Mouse (Mus musculus): ENCODE results near the gene Gm20388. TPM values are rescaled to one million over a fixed set of nuclear protein-coding genes. Genes with fewer than 3 reads are reported as not detected.

Gm20388 gene
- polyA plus RNA-seq, 1 experiment from 2014 or later, result 5.5 TPM

GRCm38 (mm10) chr8:122459990-122460389 is 2549.3 kb downstream of the Gm20388 start:
- H3K36me3 ChIP-seq, result no peaks in the 10 kb centered on the region
- peaks cover 34% of the 10 kb centered on the region for H3K4me1 ChIP-seq
- no peak overlapping the region for H3K27ac ChIP-seq
- H3K9ac ChIP-seq, result peak overlapping the region; percentile 32
- peak; percentile 13; the same call in 1 of the 2 replicates for ATAC-seq (ENCODE audit: borderline replicate concordance, extremely low read depth, low FRiP score, low TSS enrichment)
- no peaks in the 10 kb centered on the region for H3K9me3 ChIP-seq
- H3K4me2 ChIP-seq, result peak overlapping the region; percentile 57
- peak overlapping the region; percentile 37 for H3K4me3 ChIP-seq
- 20% methylated on average over 7 of the region's 7 CpGs for WGBS
- H3K27me3 ChIP-seq, result peaks cover 46% of the 10 kb centered on the region

- H3K4me1 ChIP-seq, result peaks cover 34% of the 10 kb centered on the region
- 0 out of 2 replicates have a peak within 1 kb of the TSS, but pooled peaks have one; percentile 27 for H3K27ac ChIP-seq
- no peaks in the 10 kb centered on the region for H3K9me3 ChIP-seq
- peaks cover 46% of the 10 kb centered on the region for H3K27me3 ChIP-seq
- 1% methylated on average over 56 of the region's 56 CpGs for WGBS
- peak within 1 kb of the TSS; percentile 57 for H3K4me2 ChIP-seq
- peak within 1 kb of the TSS; percentile 37 for H3K4me3 ChIP-seq
- no peaks in the 10 kb centered on the region; the same call in 1 of the 2 replicates for H3K36me3 ChIP-seq
- peak; percentile 76 for ATAC-seq (ENCODE audit: borderline replicate concordance, extremely low read depth, low FRiP score, low TSS enrichment)
- H3K9ac ChIP-seq, result peak within 1 kb of the TSS; percentile 32
These were observed 2550.2 kb downstream of the Gm20388 start, which contains the start of gene Snai3 for GRCm38 (mm10) chr8:122460524-122461472. Gene Snai3 (minus strand): TSS chr8:122460733.

GRCm38 (mm10) chr8:122461473-122462148 is 2551.0 kb downstream of the Gm20388 start:
- Histone ChIP-seq H3K9ac (no peak overlapping the region), H3K36me3 (peaks cover under 1% of the 10 kb centered on the region), H3K4me1 (peaks cover 34% of the 10 kb centered on the region), H3K4me3 (no peak overlapping the region), H3K4me2 (no peak overlapping the region), H3K27ac (no peak overlapping the region), H3K27me3 (peaks cover 46% of the 10 kb centered on the region), H3K9me3 (no peaks in the 10 kb centered on the region)
- ATAC-seq (ENCODE audit: borderline replicate concordance, extremely low read depth, low FRiP score, low TSS enrichment), result no peak
- WGBS, result 59% methylated on average over 11 of the region's 11 CpGs

- peaks cover 42% of the 10 kb centered on the region for H3K27me3 ChIP-seq
- WGBS, result 67% methylated on average over 8 of the region's 8 CpGs
- no peak overlapping the region for H3K27ac ChIP-seq
- no peak overlapping the region for H3K9ac ChIP-seq
- peaks cover 5% of the 10 kb centered on the region for H3K36me3 ChIP-seq
- H3K4me1 ChIP-seq, result peaks cover 34% of the 10 kb centered on the region
- H3K4me2 ChIP-seq, result no peak overlapping the region
- no peaks in the 10 kb centered on the region for H3K9me3 ChIP-seq
- no peak for ATAC-seq (ENCODE audit: borderline replicate concordance, extremely low read depth, low FRiP score, low TSS enrichment)
- H3K4me3 ChIP-seq, result no peak overlapping the region
These were observed 2551.9 kb downstream of the Gm20388 start for GRCm38 (mm10) chr8:122462510-122462909.

- Histone ChIP-seq H3K36me3 (peaks cover 10% of the 10 kb centered on the region), H3K4me3 (no peak overlapping the region), H3K9ac (no peak overlapping the region), H3K9me3 (no peaks in the 10 kb centered on the region), H3K4me1 (peaks cover 34% of the 10 kb centered on the region), H3K27me3 (peaks cover 37% of the 10 kb centered on the region), H3K27ac (peak overlapping the region; percentile 27; the same call in 1 of the 2 replicates), H3K4me2 (no peak overlapping the region)
- no peak for ATAC-seq (ENCODE audit: borderline replicate concordance, extremely low read depth, low FRiP score, low TSS enrichment)
- 28% methylated on average over 12 of the region's 12 CpGs for WGBS
These were observed 2553.3 kb downstream of the Gm20388 start for GRCm38 (mm10) chr8:122463651-122464640.

- Histone ChIP-seq H3K9me3 (no peaks in the 10 kb centered on the region), H3K9ac (no peak overlapping the region), H3K4me2 (no peak overlapping the region), H3K27me3 (peaks cover 28% of the 10 kb centered on the region), H3K27ac (no peak overlapping the region), H3K4me3 (no peak overlapping the region), H3K36me3 (peaks cover 10% of the 10 kb centered on the region), H3K4me1 (peaks cover 30% of the 10 kb centered on the region)
- 65% methylated on average over 7 of the region's 7 CpGs for WGBS
- no peak for ATAC-seq (ENCODE audit: borderline replicate concordance, extremely low read depth, low FRiP score, low TSS enrichment)
These were observed 2554.3 kb downstream of the Gm20388 start for GRCm38 (mm10) chr8:122464985-122465384.

- Histone ChIP-seq H3K27me3 (0 out of 2 replicates have a peak, but pooled peaks cover 1% of the 10 kb centered on the region), H3K9me3 (no peaks in the 10 kb centered on the region), H3K4me2 (no peak overlapping the region), H3K4me1 (peaks cover 13% of the 10 kb centered on the region), H3K36me3 (peaks cover 10% of the 10 kb centered on the region), H3K4me3 (no peak overlapping the region), H3K27ac (no peak overlapping the region), H3K9ac (no peak overlapping the region)
- 82% methylated on average over 13 of the region's 13 CpGs for WGBS
- no peak for ATAC-seq (ENCODE audit: borderline replicate concordance, extremely low read depth, low FRiP score, low TSS enrichment)
These were observed 2557.2 kb downstream of the Gm20388 start for GRCm38 (mm10) chr8:122467816-122468215.

- Histone ChIP-seq H3K9me3 (no peaks in the 10 kb centered on the region), H3K27ac (no peak overlapping the region), H3K4me1 (peaks cover 3% of the 10 kb centered on the region), H3K9ac (no peak overlapping the region), H3K4me2 (no peak overlapping the region), H3K36me3 (peaks cover 12% of the 10 kb centered on the region), H3K4me3 (no peak overlapping the region), H3K27me3 (no peaks in the 10 kb centered on the region)
- WGBS, result 79% methylated on average over 6 of the region's 6 CpGs
- no peak for ATAC-seq (ENCODE audit: borderline replicate concordance, extremely low read depth, low FRiP score, low TSS enrichment)
These were observed 2558.8 kb downstream of the Gm20388 start for GRCm38 (mm10) chr8:122469407-122469806.

- Histone ChIP-seq H3K27me3 (no peaks in the 10 kb centered on the region), H3K4me1 (peaks cover 9% of the 10 kb centered on the region), H3K4me2 (no peak overlapping the region), H3K27ac (no peak overlapping the region), H3K9me3 (no peaks in the 10 kb centered on the region), H3K4me3 (no peak overlapping the region), H3K9ac (no peak overlapping the region), H3K36me3 (peaks cover 12% of the 10 kb centered on the region)
- no peak for ATAC-seq (ENCODE audit: borderline replicate concordance, extremely low read depth, low FRiP score, low TSS enrichment)
- 81% methylated on average over 10 of the region's 10 CpGs for WGBS
These were observed 2559.3 kb downstream of the Gm20388 start for GRCm38 (mm10) chr8:122469965-122470364.

GRCm38 (mm10) chr8:122470691-122471090 is 2560.1 kb downstream of the Gm20388 start:
- Histone ChIP-seq H3K4me3 (no peak overlapping the region), H3K9me3 (no peaks in the 10 kb centered on the region), H3K4me2 (no peak overlapping the region), H3K4me1 (peaks cover 11% of the 10 kb centered on the region), H3K9ac (no peak overlapping the region), H3K36me3 (peaks cover 12% of the 10 kb centered on the region), H3K27ac (no peak overlapping the region), H3K27me3 (no peaks in the 10 kb centered on the region)
- 81% methylated on average over 5 of the region's 5 CpGs for WGBS
- ATAC-seq (ENCODE audit: borderline replicate concordance, extremely low read depth, low FRiP score, low TSS enrichment), result no peak

- ATAC-seq (ENCODE audit: borderline replicate concordance, extremely low read depth, low FRiP score, low TSS enrichment), result no peak
- H3K4me3 ChIP-seq, result no peak overlapping the region
- H3K9me3 ChIP-seq, result no peaks in the 10 kb centered on the region
- H3K27ac ChIP-seq, result no peak overlapping the region
- 0 out of 2 replicates have a peak overlapping the region, but pooled peaks have one; percentile 90 for H3K4me2 ChIP-seq
- no peaks in the 10 kb centered on the region for H3K27me3 ChIP-seq
- H3K36me3 ChIP-seq, result 0 out of 2 replicates have a peak, but pooled peaks cover 7% of the 10 kb centered on the region
- peaks cover 22% of the 10 kb centered on the region for H3K4me1 ChIP-seq
- no peak overlapping the region for H3K9ac ChIP-seq
- WGBS, result 81% methylated on average over 8 of the region's 8 CpGs
These were observed 2563.3 kb downstream of the Gm20388 start for GRCm38 (mm10) chr8:122473911-122474421.

Data from lung, embryonic 15.5 days (tissue).